Mouse (Mus musculus): ENCODE data around the gene Tmem270. TPM values are rescaled to one million over a fixed set of nuclear protein-coding genes. Genes with fewer than 3 reads are reported as not detected.

Tmem270 gene
- polyA plus RNA-seq, 1 experiment: 0.09 TPM

DNA sequence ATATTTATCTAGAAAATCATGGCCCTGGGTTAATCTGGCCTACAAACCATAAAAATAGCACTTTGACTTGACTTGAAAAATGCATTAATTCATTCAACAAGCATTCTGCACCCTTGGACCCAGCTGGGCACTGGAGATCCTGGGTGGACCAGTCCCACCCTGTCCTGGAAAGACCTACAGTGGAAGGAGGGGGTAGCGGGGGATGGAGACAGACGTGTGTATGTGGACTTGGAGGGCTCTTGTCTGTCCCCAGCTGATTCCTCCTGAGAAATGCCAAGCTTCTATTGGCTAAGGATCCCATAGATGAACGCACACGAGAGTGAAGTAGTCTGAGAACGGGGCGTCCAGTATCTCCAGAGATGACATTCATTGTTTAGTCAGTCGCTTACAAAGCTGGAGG is 18.0 kb downstream of the Tmem270 start:
- no peak overlapping the region for H3K4me3 ChIP-seq (ENCODE audit: insufficient read depth, low read depth, low read length)
- no peaks in the 10 kb centered on the region for H3K4me1 ChIP-seq (ENCODE audit: control insufficient read depth, insufficient read depth, low read length)
- no peak for TF ChIP-seq CTCF (conservative IDR thresholded peaks at IDR 0.05; ENCODE audit: insufficient read depth, insufficient read length, low read depth, low read length)
- TF ChIP-seq POLR2A (IDR thresholded peaks at IDR 0.05; ENCODE audit: low read depth, low read length): no peak
- no peaks in the 10 kb centered on the region for H3K36me3 ChIP-seq (ENCODE audit: control insufficient read depth, insufficient read depth, low read length)
- 76% methylated on average over 7 of the region's 7 CpGs for WGBS
- peak overlapping the region; percentile 84 for H3K27ac ChIP-seq (ENCODE audit: insufficient read depth, low read depth, low read length)
- H3K27me3 ChIP-seq (replicated peaks; ENCODE audit: control insufficient read depth, insufficient read depth, low read length): no peaks in the 10 kb centered on the region
- no peak for DNase-seq

DNA sequence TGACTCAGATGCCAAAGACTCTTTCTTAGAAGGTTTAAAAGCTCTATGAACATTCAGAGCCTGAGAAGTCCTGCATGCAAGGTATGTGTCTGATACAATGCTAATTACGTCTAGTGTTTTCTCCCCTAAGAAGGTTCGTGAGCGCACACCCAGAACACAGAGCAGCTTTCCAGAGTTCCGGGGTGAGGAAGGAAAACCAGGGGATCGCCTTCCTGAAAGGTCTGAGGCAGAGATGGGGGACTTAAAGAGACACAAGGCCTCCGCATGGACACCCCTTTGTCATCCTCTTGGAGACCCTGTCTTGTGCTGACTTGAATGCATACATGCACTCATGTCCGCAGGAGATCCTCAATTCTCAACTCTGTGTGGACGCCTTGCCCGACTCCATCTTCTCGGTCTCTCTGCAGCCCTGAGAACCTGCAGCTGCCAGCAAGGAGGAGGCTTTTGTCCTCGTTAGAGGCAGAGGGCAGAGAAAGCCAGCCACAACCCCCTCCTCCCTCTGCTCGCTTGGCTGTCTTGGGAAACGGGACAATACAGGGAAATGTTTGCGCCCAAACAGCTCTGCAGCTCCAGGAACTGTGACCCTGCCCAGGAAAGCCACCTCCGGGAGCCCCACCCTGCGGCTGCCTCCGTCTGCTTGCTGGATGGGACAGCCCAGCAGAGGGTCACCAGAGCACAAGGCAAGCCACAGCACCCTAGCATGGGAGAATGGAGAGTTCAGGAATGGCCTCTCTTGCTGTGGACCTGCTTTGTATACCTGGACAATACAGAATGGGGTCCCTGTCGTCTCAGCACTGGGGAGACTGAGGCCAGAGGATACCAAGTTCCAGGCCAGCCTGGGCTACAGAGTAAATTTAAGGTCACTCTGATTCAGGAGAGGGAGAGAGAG is 18.8 kb downstream of the Tmem270 start:
- H3K4me3 ChIP-seq (ENCODE audit: insufficient read depth, low read depth, low read length): no peak overlapping the region
- H3K36me3 ChIP-seq (ENCODE audit: control insufficient read depth, insufficient read depth, low read length): no peaks in the 10 kb centered on the region
- TF ChIP-seq CTCF (conservative IDR thresholded peaks at IDR 0.05; ENCODE audit: insufficient read depth, insufficient read length, low read depth, low read length) (no peak), POLR2A (IDR thresholded peaks at IDR 0.05; ENCODE audit: low read depth, low read length) (no peak)
- 51% methylated on average over 18 of the region's 18 CpGs for WGBS
- H3K27me3 ChIP-seq (replicated peaks; ENCODE audit: control insufficient read depth, insufficient read depth, low read length): no peaks in the 10 kb centered on the region
- peak; percentile 88 for DNase-seq
- no peaks in the 10 kb centered on the region for H3K4me1 ChIP-seq (ENCODE audit: control insufficient read depth, insufficient read depth, low read length)
- peak overlapping the region; percentile 84 for H3K27ac ChIP-seq (ENCODE audit: insufficient read depth, low read depth, low read length)

DNA sequence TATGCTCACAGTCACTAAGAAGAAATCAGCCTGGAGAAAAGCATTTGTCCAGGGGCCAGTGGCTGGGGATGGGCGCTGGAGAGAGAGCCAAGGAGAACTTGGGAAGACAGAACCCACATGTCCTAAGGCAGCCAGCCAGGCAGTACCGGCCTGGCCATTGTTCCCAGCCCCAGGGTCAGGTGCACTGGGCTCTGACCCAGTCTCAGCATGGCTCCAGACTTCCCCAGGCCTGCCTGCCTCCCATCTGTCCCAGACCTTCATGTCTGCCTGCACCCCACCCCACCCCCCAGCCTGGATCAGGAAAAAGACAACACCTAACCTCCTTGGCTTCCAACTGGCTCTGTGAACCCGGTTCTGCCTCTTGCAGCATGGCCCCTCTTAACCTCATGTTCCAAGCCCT is 23.5 kb downstream of the Tmem270 start:
- H3K36me3 ChIP-seq (ENCODE audit: control insufficient read depth, insufficient read depth, low read length): no peaks in the 10 kb centered on the region
- TF ChIP-seq CTCF (conservative IDR thresholded peaks at IDR 0.05; ENCODE audit: insufficient read depth, insufficient read length, low read depth, low read length): no peak
- TF ChIP-seq POLR2A (IDR thresholded peaks at IDR 0.05; ENCODE audit: low read depth, low read length): no peak
- no peak overlapping the region for H3K4me3 ChIP-seq (ENCODE audit: insufficient read depth, low read depth, low read length)
- H3K4me1 ChIP-seq (ENCODE audit: control insufficient read depth, insufficient read depth, low read length): no peaks in the 10 kb centered on the region
- no peaks in the 10 kb centered on the region for H3K27me3 ChIP-seq (replicated peaks; ENCODE audit: control insufficient read depth, insufficient read depth, low read length)
- H3K27ac ChIP-seq (ENCODE audit: insufficient read depth, low read depth, low read length): no peak overlapping the region
- peak; percentile 21 for DNase-seq
- 61% methylated on average over 3 of the region's 3 CpGs for WGBS

DNA sequence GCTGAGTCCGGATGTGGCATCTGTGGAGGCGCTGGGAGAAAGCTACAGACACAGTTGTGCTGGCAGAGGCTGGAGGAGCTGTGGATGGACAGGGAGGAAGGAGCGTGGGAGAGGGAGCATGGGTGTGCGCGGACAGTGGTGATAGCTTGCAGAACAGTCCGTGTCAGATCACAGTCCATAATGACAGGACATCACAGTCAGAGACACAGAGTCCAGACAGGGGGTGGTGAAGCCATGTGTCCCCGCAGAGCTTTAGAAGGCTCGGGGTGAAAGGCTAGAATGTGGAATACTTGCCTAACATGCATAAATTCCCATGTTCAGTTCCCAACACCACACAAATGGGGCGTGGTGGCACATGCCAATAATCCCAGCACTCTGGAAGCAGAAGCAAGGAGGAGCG is 29.7 kb downstream of the Tmem270 start:
- WGBS: 64% methylated on average over 10 of the region's 10 CpGs

DNA sequence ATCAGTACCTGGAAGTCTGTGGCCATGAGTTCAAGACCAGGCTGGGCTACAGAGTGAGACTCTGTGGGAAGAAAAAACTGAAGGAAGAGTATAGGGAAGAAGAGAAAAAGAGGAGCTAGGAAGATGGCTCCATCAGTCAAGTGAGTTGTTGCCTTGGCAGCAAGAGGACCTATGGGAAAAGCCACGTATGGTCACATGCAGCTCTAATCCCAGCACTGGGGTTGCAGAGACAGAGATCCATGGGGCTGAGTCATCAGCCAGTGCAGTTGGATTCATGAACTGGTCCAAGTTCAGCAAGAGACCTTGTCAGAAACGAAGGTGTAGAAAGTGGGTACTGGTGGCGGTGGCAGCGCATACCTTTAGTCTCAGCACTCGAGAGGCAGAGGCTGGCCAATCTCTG is 31.3 kb downstream of the Tmem270 start:
- Histone ChIP-seq H3K4me1 (ENCODE audit: control insufficient read depth, insufficient read depth, low read length) (no peaks in the 10 kb centered on the region), H3K36me3 (ENCODE audit: control insufficient read depth, insufficient read depth, low read length) (no peaks in the 10 kb centered on the region), H3K27me3 (replicated peaks; ENCODE audit: control insufficient read depth, insufficient read depth, low read length) (no peaks in the 10 kb centered on the region), H3K27ac (ENCODE audit: insufficient read depth, low read depth, low read length) (no peak overlapping the region), H3K4me3 (ENCODE audit: insufficient read depth, low read depth, low read length) (no peak overlapping the region)
- DNase-seq: no peak
- WGBS: 97% methylated on average over 5 of the region's 5 CpGs
- TF ChIP-seq CTCF (conservative IDR thresholded peaks at IDR 0.05; ENCODE audit: insufficient read depth, insufficient read length, low read depth, low read length) (no peak), POLR2A (IDR thresholded peaks at IDR 0.05; ENCODE audit: low read depth, low read length) (no peak)

More for the DNA sequence above, 29.7 kb downstream of the Tmem270 start:
- H3K27me3 ChIP-seq (replicated peaks; ENCODE audit: control insufficient read depth, insufficient read depth, low read length): no peaks in the 10 kb centered on the region
- no peak for TF ChIP-seq POLR2A (IDR thresholded peaks at IDR 0.05; ENCODE audit: low read depth, low read length)
- H3K4me1 ChIP-seq (ENCODE audit: control insufficient read depth, insufficient read depth, low read length): no peaks in the 10 kb centered on the region
- no peaks in the 10 kb centered on the region for H3K36me3 ChIP-seq (ENCODE audit: control insufficient read depth, insufficient read depth, low read length)
- no peak for DNase-seq
- no peak overlapping the region for H3K4me3 ChIP-seq (ENCODE audit: insufficient read depth, low read depth, low read length)
- no peak overlapping the region for H3K27ac ChIP-seq (ENCODE audit: insufficient read depth, low read depth, low read length)

DNA sequence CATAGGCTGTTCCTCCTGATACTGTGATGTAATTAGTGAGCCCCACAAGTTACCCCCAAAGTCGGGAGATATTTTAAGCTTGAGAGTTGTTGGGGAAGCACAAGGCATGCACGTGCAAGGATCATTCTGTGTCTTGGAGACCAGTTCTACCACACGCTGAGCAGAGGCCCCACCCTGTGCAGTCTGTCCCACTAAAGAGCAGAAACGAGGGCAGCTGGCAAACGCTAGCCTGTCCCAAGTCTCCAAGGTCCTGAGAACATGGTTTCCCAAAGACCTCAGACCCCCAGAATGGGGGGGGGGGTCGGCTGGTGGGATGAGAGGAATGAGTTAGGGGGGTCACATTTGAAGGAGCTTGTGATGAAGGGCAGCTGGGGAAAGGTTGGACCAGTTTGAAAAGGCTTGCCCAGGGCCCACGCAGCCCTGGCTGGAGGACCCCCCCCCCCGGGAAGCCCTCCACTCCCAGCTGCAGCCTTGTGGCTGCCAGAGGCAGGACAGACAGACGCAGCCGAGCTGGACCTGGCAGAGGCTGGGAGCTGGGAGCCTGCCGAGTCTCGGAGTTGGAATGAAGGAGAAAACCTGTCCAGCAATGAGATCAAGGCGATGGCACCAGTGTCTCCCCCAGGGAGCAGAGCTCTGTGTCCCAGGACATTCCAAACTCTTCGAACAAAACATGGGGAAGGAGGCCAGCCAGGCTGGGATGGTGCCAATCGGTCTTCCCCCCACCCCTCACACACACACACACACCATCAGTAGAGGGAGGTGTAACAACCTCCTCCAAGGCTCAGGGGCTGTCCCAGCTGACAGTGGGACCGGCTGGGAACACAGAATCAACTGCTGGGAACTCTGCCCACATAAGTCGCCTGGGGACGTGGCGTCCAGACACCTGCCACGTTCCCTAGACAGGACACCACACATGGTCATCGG is 32.3 kb downstream of the Tmem270 start:
- DNase-seq: no peak
- Histone ChIP-seq H3K27ac (ENCODE audit: insufficient read depth, low read depth, low read length) (no peak overlapping the region), H3K27me3 (replicated peaks; ENCODE audit: control insufficient read depth, insufficient read depth, low read length) (no peaks in the 10 kb centered on the region), H3K4me1 (ENCODE audit: control insufficient read depth, insufficient read depth, low read length) (no peaks in the 10 kb centered on the region), H3K36me3 (ENCODE audit: control insufficient read depth, insufficient read depth, low read length) (no peaks in the 10 kb centered on the region), H3K4me3 (ENCODE audit: insufficient read depth, low read depth, low read length) (no peak overlapping the region)
- 71% methylated on average over 21 of the region's 21 CpGs for WGBS
- TF ChIP-seq CTCF (conservative IDR thresholded peaks at IDR 0.05; ENCODE audit: insufficient read depth, insufficient read length, low read depth, low read length) (no peak), POLR2A (IDR thresholded peaks at IDR 0.05; ENCODE audit: low read depth, low read length) (no peak)

DNA sequence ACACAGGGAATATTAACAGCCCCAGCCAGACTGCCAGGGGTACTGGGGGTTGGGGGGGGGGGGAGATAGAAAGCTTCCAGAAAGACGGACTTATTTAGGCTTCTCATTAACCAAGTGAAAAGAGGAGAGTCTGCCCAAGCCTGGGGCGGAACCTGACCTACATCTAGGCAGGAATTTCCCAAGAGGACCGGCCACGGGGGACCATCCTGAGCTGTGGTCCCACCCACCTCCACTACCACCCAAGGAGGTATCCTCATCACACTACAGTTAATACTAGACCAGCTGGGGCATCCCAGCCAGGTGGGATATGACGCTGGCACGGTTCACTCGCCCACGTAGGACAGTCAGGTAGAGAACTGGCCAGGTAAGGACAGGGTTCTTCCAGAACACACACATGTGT is 33.5 kb downstream of the Tmem270 start:
- TF ChIP-seq POLR2A (IDR thresholded peaks at IDR 0.05; ENCODE audit: low read depth, low read length) (no peak), CTCF (conservative IDR thresholded peaks at IDR 0.05; ENCODE audit: insufficient read depth, insufficient read length, low read depth, low read length) (no peak)
- H3K27ac ChIP-seq (ENCODE audit: insufficient read depth, low read depth, low read length): no peak overlapping the region
- 59% methylated on average over 8 of the region's 8 CpGs for WGBS
- no peaks in the 10 kb centered on the region for H3K4me1 ChIP-seq (ENCODE audit: control insufficient read depth, insufficient read depth, low read length)
- H3K36me3 ChIP-seq (ENCODE audit: control insufficient read depth, insufficient read depth, low read length): no peaks in the 10 kb centered on the region
- no peaks in the 10 kb centered on the region for H3K27me3 ChIP-seq (replicated peaks; ENCODE audit: control insufficient read depth, insufficient read depth, low read length)
- no peak overlapping the region for H3K4me3 ChIP-seq (ENCODE audit: insufficient read depth, low read depth, low read length)
- DNase-seq: no peak
